Mouse (Mus musculus): ENCODE results near the gene Ube2s. TPM values are rescaled to one million over a fixed set of nuclear protein-coding genes. Genes with fewer than 3 reads are reported as not detected.
"Not testable (repeated sequence)": the region's sequence is repeated elsewhere in the genome, so short reads cannot be mapped to it uniquely, and the experiment has no call there.

The Ube2s gene
- total RNA-seq, 2 experiments from 2014 or later: 103 to 123 TPM

DNA sequence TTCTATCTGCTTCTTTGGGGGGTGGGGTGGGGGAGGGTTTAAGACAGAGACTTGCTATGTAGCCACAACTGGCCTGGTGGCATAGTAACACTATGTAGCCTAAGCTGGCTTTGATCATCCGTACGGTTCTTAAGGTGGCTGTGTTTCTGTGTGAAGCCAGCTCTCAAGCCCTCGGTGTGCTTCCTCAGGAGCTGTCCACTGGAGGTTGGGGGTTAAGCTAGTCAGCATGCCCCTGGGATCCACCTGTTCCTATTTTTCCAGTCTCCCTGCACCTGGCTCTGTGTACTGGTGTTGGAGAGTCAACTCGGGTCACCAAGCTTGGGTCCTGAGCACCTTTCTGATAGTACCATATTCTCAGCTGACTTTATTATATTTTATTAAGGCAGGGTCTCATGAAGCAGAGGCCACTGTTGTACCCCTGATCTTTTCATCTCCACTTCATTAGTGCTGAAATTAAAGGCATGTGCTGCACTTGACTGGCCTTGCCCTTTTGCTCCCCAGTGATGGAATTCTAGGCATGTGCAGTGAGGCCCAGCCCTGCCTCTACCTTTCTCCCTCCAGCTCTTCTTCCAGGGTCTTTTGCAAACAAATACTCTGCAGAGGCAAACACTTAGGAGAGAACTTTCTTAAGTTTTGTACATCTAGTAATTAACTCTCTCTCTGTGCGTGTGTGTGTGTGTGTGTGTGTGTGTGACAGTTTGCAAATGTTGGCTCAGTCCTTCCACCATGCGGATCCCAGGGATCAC is 9.9 kb upstream of the Ube2s start:
- DNase-seq (ENCODE audit: low spot score in 2 of 2): no peak

DNA sequence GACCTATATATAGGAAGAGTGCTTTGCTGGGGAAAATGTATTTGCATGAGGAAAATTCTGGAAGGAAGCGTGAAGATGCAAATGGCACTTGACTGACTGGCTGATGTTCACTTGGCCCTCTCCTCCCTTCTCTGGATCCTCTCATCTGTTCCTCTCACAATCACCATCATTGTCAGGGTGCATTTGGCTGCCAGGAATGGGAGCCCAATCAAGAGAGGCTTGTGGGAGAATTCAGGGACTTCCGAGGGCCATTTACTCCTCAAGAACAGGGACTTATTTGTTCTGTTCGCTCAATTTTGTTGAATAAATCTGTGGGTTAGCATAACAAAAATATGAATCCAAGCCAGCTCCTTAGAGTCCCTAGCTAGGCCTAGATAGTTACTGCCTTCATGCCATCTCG is 9.3 kb upstream of the Ube2s start:
- peak; percentile 38 to 69 for DNase-seq (ENCODE audit: low spot score in 2 of 2)

DNA sequence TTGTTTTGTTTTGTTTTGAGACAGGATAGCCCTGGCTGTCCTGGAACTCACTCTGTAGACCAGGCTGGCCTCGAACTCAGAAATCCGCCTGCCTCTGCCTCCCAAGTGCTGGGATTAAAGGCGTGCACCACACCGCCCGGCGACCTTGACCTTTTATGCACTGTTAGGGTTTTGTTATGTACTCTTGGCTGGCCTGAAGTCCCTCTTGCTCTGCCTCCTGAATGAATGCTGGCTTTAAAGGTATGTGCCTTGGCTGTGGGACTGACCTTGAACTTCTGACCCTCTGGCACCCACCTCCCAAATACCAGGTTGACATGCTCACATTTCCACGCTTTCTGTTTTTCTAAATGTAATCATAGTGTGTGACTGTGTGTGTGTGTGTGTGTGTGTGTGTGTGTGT is 8.5 kb upstream of the Ube2s start:
- DNase-seq (ENCODE audit: low spot score in 2 of 2): not testable (repeated sequence)

DNA sequence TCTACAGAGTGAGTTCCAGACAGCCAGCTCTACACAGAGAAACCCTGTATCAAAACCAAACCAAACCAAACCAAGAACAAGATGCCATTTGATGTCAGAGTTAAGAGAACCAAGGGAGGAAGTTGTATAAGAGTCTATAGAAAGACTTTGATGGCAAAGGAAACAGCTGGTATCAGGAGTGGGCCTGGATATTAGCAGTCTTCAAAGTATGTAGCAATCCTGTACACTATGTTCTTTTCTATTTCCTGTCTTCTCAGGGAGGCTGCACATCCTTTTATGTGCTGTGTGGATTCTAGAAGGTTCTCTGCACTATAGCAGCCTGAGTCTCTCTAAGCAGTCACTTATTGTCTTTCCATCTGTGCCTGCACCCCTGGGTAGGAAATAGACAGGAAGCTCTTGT is 4.2 kb upstream of the Ube2s start:
- DNase-seq (ENCODE audit: low spot score in 2 of 2): no peak

DNA sequence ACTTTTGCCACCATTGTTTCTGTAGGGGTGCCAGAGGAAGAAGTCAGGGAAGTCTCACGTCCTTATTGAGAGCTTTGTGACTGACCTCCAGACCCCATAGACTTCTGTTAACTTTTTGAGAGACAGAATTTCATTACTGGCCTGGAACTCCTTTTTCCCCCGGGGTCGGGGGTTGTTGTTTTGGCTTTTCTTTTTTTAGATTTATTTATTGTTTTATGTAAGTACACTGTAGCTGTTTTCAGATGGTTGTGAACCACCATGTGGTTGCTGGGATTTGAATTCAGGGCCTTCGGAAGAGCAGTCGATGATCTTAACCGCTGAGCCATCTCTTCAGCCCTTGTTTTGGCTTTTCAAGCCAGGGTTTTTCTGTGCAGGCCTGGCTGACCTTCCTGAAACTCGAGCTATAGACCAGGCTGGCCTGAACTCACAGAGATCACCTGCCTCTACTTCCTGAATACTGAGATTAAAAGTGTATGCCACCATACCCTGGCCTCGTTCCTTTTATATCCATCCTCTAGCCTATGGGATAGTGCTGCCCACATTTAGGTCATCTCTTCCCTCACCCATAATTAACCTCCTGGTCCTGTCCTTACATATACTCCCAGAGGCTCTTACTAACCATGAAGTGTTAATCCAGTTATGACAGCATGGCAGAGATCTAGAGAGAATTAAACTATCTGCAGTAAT is 858 bp upstream of the Ube2s start:
- no peak for DNase-seq (ENCODE audit: low spot score in 2 of 2)

DNA sequence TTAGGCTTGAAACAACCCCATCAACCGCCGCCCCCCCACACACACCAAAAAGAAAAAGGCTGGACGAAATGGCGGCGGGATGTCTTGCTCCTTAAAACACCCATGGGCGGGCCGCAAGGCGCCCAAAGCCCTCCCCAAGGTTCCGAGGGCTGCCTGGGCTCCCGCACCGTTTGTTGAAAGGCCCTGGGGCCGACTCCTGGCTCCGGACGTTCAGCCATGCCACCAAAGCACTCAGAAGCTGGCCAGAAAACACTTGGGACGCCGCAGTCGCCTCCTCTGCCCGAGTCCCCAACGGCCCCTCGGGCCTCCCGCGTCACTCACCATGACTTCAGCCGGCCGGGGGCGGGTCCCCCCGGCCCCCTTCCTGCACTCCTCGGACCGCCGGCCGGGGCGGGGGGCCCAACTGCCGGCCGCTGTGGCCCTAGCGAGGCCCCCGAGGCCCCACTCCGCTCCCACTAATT is 518 bp downstream of the Ube2s start:
- DNase-seq (ENCODE audit: low spot score in 2 of 2): peak in 1 of 2 experiments; percentile 65

DNA sequence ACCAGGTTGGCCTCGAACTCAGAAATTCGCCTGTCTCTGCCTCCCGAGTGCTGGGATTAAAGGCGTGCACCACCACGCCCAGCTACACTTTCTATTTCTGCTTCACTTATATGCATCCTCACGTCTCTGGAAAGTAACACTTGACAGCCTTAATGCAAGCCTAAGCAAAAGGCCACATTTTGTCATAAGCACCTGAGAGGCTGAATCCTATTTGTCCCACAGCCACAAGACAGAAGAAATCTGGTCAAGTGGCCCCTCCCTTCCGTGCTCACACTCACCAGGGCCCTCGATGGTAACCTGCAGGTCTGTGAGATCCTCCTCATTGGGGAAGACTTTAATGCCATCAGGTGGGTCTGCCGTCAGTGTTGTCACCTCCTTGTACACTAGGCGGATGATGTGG is 1.3 kb downstream of the Ube2s start:
- not testable (repeated sequence) for DNase-seq (ENCODE audit: low spot score in 2 of 2)

DNA sequence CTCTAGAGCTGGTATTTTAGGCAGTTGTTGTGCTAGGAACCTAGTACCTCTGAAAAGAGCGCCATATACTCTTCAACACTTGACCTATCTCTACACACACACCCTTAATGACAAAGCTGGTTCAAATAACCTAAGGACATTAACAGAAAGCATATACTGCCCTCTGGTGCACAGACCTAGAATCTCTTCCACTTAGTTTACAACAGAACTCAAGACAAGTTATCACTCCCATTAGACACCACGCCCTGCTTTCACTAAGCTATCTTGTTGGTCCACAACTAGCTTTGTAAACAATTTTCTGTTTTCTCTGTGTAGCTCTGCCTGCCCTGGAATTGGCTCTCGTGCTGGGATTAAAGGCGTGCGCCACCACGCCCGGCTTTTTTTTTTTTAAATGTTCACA is 5.7 kb downstream of the Ube2s start:
- no peak for DNase-seq (ENCODE audit: low spot score in 2 of 2)

DNA sequence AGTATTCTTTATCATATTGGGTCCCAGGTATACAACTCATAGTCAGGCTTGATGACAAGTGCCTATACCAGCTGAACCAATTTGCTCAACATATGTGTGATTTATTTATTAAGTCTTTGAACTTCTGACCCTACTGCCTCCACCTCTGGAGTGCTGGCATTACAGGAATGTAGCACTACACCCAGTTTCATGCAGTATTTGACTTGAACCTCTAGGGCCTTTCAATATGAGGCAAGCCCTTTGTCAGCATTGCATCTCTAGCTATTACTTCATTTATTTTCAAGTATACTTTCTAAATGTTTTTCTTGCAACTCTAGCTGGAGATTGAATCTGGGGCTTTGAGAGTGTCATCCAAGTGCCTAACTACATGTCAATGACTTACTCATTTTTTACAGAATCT is 10.1 kb downstream of the Ube2s start:
- no peak for DNase-seq (ENCODE audit: low spot score in 2 of 2)

DNA sequence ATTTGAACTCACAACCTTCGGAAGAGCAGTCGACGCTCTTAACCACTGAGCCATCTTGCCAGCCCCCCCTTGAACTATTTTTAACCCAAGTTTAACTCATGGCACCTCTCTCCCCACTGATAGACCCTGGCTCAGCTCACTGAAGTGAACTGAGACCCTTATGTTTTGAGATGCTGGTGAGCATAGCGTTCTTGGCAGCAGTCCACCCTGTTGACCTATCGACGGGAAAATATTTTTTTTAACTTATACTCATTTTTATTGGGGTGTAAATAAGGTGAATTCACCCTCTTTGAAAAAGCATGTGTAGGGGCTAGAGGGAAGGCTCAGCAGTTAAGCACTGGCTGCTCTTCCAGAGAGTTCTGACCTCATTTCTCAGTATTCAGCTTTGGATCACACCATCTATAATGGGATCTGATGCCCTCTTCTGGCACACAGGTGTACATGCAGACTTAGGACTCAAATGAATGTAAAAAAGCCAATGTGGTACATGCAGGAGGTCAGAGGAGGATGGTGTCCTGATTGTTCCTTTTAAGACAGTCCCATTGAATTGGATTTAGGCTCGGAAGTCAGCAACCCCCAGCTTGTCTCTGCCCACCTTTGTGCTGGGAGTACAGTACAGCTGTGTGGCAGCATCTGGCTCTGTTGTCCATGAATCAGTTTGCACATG is 16.5 kb downstream of the Ube2s start:
- peak in 1 of 2 experiments; percentile 58 for DNase-seq (ENCODE audit: low spot score in 2 of 2)

DNA sequence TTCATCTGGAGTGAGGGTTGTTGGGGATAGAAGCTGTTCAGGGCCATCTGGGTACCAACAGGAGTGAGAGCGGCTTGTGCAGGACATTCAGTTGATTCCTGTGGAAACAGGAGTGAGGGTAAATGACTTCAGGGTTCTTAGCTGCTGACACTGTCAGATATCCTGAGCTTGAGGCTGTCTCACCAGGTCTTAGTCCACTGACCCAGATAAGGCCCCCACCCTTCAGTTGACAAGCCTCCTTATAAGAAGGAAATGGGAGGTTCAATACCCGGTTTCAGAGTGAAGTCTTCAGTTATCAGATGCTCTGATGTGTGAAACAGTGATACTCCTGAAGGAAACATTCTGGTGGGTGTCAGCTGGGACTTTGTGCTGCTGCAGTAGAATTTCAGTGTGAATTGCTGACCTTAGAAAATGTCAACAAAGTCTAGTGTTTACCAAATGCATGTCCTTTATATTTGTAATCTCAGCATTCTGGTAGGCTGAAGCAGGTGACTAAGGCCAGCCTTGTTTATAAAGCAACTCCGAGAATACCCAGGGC is 17.7 kb downstream of the Ube2s start:
- no peak for DNase-seq (ENCODE audit: low spot score in 2 of 2)

DNA sequence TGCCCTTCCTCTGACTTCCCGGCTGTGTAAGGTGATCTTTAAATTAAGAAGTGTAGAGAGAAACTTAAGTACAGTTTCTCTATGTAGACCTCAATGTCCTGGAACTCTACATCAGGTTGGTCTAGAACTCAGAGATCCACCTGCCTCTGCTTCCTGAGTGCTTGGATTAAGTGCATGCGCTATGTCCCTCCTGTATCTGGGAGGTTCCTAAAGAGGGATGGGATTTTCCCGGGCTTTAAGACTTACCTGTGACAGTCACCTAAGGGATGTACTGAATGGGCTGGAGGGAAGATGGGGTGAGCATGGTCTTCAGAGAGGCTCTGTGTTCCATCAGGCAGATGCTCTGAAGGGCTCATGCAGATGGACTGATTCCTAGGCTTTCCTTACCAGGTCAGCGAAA is 18.7 kb downstream of the Ube2s start:
- no peak for DNase-seq (ENCODE audit: low spot score in 2 of 2)

DNA sequence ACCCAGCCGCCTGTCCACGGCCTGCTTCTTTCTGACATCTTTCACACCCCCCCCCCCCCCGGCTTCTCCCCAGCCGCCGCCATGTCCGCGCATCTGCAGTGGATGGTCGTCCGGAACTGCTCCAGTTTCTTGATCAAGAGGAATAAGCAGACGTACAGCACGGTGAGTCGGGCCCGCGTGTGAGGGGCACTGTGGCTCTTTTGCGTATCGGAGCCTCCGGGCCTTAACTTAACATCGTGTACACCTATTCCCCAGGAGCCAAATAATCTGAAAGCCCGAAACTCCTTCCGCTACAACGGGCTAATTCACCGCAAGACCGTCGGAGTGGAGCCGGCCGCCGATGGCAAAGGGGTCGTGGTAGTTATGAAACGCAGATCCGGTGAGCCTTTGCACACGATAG is 19.1 kb downstream of the Ube2s start:
- DNase-seq (ENCODE audit: low spot score in 2 of 2): not testable (repeated sequence)

DNA sequence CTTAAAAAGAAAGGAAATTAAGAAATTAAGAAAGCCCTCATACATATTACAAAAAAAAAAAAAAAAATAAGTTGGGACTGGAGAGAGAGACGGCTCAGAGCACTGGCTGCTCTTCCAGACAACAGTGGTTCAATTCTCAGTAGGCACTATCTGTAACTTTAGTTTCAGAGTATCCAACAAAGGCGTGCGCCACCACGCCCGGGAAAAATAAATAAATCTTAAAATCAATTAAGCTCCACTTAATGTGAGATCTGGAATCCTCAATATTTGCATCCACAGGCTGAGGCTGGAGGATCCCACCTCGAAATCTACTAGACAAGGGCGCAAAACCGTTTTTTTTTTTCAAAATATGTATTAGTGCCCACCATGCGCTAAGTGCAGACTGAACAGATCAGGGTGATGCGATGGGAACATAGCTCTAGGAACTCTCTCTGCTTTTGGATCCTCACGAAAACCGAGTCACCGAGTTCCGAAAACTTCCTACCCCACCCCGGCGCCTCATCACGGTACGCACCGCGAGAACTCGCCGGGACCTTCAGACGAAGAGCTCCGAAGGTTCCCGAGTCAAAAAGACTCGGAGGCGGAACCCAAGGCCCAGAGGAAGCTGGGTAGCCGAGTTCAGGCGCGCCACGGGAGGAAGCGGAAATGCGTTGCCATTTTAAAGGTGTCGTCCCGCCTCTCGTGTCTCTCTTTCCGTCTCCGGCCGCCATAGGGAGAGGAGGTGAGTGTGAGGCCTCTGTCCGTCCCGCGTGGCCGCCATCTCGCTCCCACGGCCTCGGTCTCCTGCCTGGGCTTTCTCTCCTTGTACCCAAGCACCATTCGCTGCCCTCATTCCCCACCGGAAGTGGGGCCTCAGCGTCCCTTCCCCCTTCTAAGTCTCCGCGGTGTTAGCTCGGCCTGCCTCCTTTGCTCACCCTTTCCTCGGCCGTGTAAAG is 19.8 kb downstream of the Ube2s start, which contains the start of gene Rpl28:
Rpl28 (plus strand) TSS at position 597 of the 935 bp plus-strand sequence.
- DNase-seq (ENCODE audit: low spot score in 2 of 2): peak; percentile 93 to 97

DNA sequence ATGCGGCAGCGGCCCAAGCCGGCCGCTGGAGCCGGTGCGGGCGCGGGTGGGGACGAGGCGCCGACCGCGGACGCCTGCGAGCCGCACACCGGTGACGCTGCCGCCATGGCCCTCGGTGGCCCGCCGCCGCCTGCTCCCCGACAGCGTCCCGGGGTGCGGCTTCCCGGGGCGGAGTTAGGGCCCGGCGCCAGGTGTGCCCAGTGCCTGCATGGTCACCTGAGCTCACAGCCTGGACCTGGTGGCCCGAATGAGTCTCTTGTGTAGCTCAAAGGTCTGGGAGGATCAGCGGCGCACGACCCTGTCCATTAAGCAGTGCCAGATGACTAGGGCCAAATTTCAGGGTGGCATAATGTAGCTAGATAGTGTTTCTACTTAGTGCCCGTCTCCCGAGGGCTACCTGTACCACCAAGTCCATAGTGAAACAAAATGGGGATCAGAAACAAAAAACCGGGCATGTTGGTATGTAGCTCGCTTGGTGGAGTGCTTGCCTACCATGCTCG is 22.9 kb downstream of the Ube2s start, which contains the start of gene Tmem238:
Tmem238 (minus strand) TSS at position 221 of the 500 bp plus-strand sequence.
- DNase-seq (ENCODE audit: low spot score in 2 of 2): no peak

DNA sequence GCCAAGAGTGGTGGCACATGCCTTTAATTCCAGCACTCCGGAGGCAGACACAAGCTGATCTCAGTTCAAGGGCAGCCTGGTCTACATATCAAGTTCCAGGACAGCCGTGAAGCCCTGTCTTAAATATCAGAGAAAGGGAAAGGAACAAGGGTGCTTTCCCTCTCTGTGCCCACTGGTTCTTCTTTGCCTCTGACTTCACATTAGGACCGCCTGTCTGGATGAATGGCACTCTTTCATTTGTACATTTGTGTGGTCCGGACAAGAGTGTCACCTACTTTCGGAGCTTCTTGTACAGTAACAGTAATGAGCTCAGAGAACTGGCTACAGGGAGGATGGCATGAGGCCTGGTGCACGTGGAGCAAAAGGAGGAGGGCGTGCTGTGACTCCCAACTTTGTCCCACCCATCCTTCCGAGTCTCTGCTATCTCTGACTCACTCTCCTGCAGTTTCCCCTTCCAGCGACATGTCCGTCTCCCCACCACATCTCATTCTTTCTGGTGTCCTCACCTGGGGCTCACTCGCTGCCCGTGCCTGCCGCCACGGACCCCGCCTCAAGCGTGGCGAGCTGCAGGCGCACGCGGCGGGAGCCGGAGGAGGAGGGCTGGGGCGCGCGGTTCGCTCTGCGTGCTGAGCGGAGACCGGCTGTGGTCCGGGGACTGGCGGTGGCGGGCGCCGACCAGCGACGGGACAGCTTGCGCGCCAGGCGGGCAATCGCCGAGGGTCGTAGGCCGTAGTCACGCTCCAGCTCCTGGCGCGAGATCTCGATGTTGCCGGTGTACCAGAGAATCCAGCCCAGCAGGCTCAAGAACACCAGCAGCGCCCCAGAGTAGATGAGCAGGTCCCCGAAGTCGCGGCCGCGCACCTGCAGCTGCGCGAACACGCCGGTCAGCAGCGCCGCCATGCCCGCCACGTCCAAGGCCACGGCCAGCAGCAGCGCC is 23.6 kb downstream of the Ube2s start:
- DNase-seq (ENCODE audit: low spot score in 2 of 2): peak; percentile 39 to 54

DNA sequence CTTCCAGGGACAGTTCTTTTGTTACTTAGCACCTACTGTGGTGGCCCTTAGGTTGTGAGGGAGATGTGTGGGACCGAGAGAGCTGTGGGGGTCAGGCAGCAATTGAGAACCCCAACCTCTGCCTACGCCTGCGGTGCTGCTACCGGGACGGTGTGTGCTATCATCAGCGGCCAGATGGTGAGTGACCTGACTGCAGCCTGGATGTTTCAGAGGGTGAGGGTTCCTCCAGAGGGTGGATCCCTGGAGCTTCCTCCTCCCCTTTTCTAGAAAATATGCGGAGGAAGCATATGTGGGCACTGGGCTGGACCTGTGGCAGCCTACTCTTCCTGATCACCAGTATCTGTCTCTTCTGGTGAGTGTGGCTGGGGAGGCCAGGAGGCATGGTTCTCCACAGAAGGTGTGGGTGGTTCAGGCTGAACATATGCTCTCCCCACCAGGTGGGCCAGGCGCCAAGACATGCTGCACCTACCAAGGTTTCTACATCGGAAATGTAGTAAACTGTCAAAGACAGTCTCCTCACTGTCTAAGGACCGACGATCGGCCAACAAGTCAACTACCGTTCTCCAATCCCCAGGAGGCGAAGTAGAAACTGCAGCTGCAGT is 28.6 kb downstream of the Ube2s start:
- no peak for DNase-seq (ENCODE audit: low spot score in 2 of 2)

DNA sequence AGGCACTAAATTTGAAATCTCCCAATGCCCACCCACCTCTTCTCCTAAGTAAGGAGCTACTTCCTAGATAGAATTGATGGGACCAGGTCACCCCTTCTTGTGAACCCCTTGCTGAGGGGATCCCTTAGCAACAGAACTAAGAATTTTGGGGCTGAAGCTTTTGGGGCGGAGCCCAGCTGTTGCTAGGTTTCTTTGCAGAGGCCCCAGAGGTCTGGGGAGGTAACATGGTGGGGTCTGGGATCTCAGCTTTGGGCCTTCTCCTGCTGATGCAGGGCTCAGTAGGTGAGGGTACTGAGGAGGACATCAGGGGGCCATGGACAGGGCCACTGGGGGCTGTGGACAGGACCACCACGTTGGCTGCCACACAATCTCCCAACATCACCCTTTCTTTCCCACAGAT is 29.6 kb downstream of the Ube2s start, which contains the start of the genes Il11 and Tmem190:
Il11 (minus strand) TSS at position 101 of the 400 bp plus-strand sequence.
Tmem190 (plus strand) TSS at position 179 of the 400 bp plus-strand sequence.
- DNase-seq (ENCODE audit: low spot score in 2 of 2): no peak

DNA sequence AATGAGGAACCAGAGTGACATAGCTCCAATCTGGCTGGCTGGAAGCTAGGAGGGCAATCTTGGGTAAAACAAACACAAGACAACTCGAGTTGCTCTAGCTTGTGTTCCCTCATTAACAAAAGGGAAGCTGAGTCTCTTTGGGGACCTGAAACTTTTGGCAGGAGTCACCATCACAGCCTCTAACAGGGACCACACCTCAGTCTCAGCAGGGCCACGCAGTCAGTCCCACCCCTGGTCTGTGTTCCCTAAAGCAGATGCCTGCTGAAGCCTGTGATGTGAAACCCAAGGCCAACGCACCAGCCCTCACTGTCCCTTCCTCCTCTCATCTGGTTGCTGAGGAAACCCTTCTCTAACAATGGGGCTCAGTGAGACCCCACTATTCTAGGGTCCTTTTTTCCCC is 30.3 kb downstream of the Ube2s start:
- DNase-seq (ENCODE audit: low spot score in 2 of 2): no peak

Measured in layer of hippocampus, postnatal 14 days (tissue).